Mouse (Mus musculus): ENCODE data around the gene Rbfox1. TPM values are rescaled to one million over a fixed set of nuclear protein-coding genes. Genes with fewer than 3 reads are reported as not detected.

The Rbfox1 gene
- total and polyA plus RNA-seq, 3 experiments, result not detected

DNA sequence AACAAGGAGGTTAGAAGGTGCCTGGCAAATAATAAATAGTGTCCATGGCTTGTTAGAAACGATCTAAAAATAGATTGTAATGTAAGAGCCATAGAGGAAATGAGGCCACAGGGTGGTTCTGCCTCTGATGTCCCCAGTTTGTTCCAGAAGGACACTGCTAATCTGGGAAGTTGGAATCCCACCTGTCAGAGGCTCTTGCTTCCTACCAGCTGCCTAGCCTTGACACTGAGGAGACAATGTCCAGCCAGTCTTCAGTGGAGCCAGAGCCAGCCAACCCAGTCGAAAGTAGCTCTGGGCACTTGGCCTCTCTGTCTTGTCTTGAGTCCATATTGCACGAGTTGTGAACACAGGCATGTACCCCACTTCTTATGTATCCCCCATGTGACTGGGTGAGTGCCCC lies 1172.6 kb downstream of the Rbfox1 start:
- no peaks in the 10 kb centered on the region for H3K79me2 ChIP-seq (ENCODE audit: control insufficient read depth, insufficient read depth, low read length, poor library complexity)
- no peak overlapping the region for H3K27ac ChIP-seq (ENCODE audit: control insufficient read depth, low read depth, low read length)
- H3K36me3 ChIP-seq (ENCODE audit: control insufficient read depth in 1 of 2, insufficient read depth in 2 of 2, low read length in 2 of 2), result no peaks in the 10 kb centered on the region
- no peak overlapping the region for H3K4me3 ChIP-seq (ENCODE audit: control insufficient read depth in 1 of 2, insufficient read depth in 1 of 2, low read depth in 2 of 2, low read length in 2 of 2)
- H3K27me3 ChIP-seq (ENCODE audit: control insufficient read depth in 1 of 2, insufficient read depth in 2 of 2, low read length in 2 of 2), result no peaks in the 10 kb centered on the region
- TF ChIP-seq POLR2AphosphoS2 (IDR thresholded peaks at IDR 0.05; ENCODE audit: low read length) (no peak), POLR2A (IDR thresholded peaks at IDR 0.05; ENCODE audit: control insufficient read depth in 1 of 2, insufficient read depth in 1 of 2, low read depth in 1 of 2, low read length in 2 of 2, poor library complexity in 1 of 2) (no peak), CHD2 (IDR thresholded peaks at IDR 0.05; ENCODE audit: low read length) (no peak), GATA1 (IDR thresholded peaks at IDR 0.05; ENCODE audit: low read depth, low read length) (no peak), EP300 (IDR thresholded peaks at IDR 0.05; ENCODE audit: low read depth in 1 of 2, low read length in 2 of 2) (no peak), MEF2A (IDR thresholded peaks at IDR 0.05; ENCODE audit: extremely low read depth, insufficient replicate concordance, low read depth, low read length, poor library complexity, severe bottlenecking) (no peak), KAT2A (conservative IDR thresholded peaks at IDR 0.05; ENCODE audit: low read depth, low read length) (no peak), TCF12 (IDR thresholded peaks at IDR 0.05; ENCODE audit: low read depth, low read length) (no peak), E2F4 (IDR thresholded peaks at IDR 0.05; ENCODE audit: borderline replicate concordance, low read depth, low read length) (no peak), JUND (IDR thresholded peaks at IDR 0.05; ENCODE audit: low read depth, low read length) (no peak)
- no peak overlapping the region for H3K9ac ChIP-seq (ENCODE audit: control insufficient read depth, low read depth, low read length, poor library complexity, severe bottlenecking)
- no peaks in the 10 kb centered on the region for H3K9me3 ChIP-seq (replicated peaks; ENCODE audit: insufficient read depth, low read length)
- DNase-seq (ENCODE audit: low read depth, low spot score), result no peak
- no peaks in the 10 kb centered on the region for H3K4me1 ChIP-seq (ENCODE audit: control insufficient read depth in 1 of 2, insufficient read depth in 2 of 2, low read length in 2 of 2)

DNA sequence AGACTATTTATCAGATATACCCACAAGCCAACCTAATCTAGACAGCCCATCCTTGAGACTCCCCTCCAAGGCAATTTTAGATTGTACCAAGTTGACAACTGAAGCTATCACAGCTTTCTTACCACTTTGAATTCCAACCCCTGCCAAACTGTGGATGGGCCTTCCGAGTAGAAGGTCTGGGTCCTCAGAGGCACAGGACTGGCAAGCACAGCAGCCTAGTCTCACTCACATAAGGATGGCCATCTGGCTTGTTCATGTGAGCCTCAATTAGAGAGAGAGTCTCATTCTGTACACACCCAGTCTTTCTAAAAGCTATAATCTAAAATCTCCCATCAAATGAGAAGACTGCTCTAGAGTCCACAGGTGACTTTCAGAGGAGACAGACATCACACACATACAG lies 1173.4 kb downstream of the Rbfox1 start:
- Histone ChIP-seq H3K9ac (ENCODE audit: control insufficient read depth, low read depth, low read length, poor library complexity, severe bottlenecking) (no peak overlapping the region), H3K79me2 (ENCODE audit: control insufficient read depth, insufficient read depth, low read length, poor library complexity) (no peaks in the 10 kb centered on the region), H3K4me1 (ENCODE audit: control insufficient read depth in 1 of 2, insufficient read depth in 2 of 2, low read length in 2 of 2) (no peaks in the 10 kb centered on the region), H3K27ac (ENCODE audit: control insufficient read depth, low read depth, low read length) (no peak overlapping the region), H3K4me3 (ENCODE audit: control insufficient read depth in 1 of 2, insufficient read depth in 1 of 2, low read depth in 2 of 2, low read length in 2 of 2) (no peak overlapping the region), H3K36me3 (ENCODE audit: control insufficient read depth in 1 of 2, insufficient read depth in 2 of 2, low read length in 2 of 2) (no peaks in the 10 kb centered on the region), H3K27me3 (ENCODE audit: control insufficient read depth in 1 of 2, insufficient read depth in 2 of 2, low read length in 2 of 2) (no peaks in the 10 kb centered on the region), H3K9me3 (replicated peaks; ENCODE audit: insufficient read depth, low read length) (no peaks in the 10 kb centered on the region)
- no peak for DNase-seq (ENCODE audit: low read depth, low spot score)
- TF ChIP-seq USF1 (IDR thresholded peaks at IDR 0.05; ENCODE audit: low read depth, low read length) (no peak), ETS1 (IDR thresholded peaks at IDR 0.05; ENCODE audit: low read depth, low read length) (no peak), TAL1 (IDR thresholded peaks at IDR 0.05; ENCODE audit: low read length) (no peak), ZNF384 (IDR thresholded peaks at IDR 0.05; ENCODE audit: low read depth, low read length) (no peak), KAT2A (conservative IDR thresholded peaks at IDR 0.05; ENCODE audit: low read depth, low read length) (no peak), MYC (IDR thresholded peaks at IDR 0.05; ENCODE audit: low read depth, low read length) (no peak), ZC3H11A (IDR thresholded peaks at IDR 0.05; ENCODE audit: low read depth, low read length) (no peak), SMC3 (IDR thresholded peaks at IDR 0.05; ENCODE audit: low read depth, low read length) (no peak), ELF1 (IDR thresholded peaks at IDR 0.05; ENCODE audit: low read depth, low read length) (no peak), JUND (IDR thresholded peaks at IDR 0.05; ENCODE audit: low read depth, low read length) (no peak), CHD2 (IDR thresholded peaks at IDR 0.05; ENCODE audit: low read length) (no peak), TCF12 (IDR thresholded peaks at IDR 0.05; ENCODE audit: low read depth, low read length) (no peak), RCOR1 (IDR thresholded peaks at IDR 0.05; ENCODE audit: low read depth, low read length) (no peak), NELFE (IDR thresholded peaks at IDR 0.05; ENCODE audit: low read depth, low read length) (no peak), UBTF (IDR thresholded peaks at IDR 0.05; ENCODE audit: borderline replicate concordance, insufficient read depth, low read depth, low read length) (no peak), E2F4 (IDR thresholded peaks at IDR 0.05; ENCODE audit: borderline replicate concordance, low read depth, low read length) (no peak)
